Mouse (Mus musculus): ENCODE results near the gene Fmnl3. TPM values are rescaled to one million over a fixed set of nuclear protein-coding genes. Genes with fewer than 3 reads are reported as not detected.
"Not testable (repeated sequence)": the region's sequence is repeated elsewhere in the genome, so short reads cannot be mapped to it uniquely, and the experiment has no call there.

The Fmnl3 gene
- polyA plus RNA-seq, 1 experiment from 2014 or later = 12.8 TPM

DNA sequence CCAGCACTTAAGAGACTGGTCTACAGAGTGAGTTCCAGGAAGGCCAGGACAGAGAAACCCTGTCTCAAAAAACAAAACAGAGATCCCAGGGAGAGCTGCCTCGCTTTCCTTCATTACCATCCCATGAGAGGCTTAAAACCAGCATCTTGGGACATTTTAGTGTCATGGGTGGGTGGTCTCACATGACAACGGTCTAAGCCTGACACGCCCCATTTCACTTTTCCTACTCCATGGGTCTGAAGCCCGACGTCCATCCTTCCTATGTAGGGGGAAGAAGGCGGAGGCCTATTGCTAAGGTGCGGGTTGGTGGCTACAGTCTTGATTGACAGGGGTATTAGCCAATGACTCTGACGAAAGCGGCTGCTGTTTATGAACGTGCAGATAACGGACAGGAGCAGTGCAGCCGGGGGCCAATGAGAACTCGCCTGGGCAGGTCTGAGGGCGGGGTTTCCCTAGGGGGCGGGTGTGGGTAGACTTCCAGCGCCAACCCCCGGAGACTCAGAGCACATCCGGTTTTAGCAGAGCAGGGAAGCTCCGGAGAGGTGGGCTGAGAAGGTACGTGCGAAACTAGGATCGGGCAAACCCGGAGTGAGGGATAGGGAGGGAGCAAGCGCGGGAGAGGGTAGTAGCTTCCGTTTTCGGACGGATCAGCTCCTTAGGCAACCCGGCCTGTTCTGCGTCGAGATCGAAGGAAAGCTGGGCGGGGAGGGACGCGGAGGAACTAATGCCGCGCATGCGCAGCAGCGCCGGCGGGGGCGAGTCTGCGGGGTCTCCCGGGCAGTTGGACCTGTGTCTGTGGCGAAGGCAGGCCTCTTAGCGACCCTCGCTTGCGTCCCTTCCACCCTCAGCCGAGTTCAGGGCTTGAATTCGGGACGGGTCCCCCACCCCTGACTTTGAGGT is 22.5 kb upstream of the Fmnl3 start, which contains the start of gene Tmbim6:
TSS of gene Tmbim6 (plus strand) at position 397 of the 900 bp plus-strand sequence.
- no peaks in the 10 kb centered on the region for H3K9me3 ChIP-seq (ENCODE audit: control insufficient read depth, low read length)
- under 1% methylated on average over 50 of the region's 51 CpGs for WGBS
- H3K4me2 ChIP-seq = peak within 1 kb of the TSS; percentile 94
- peak within 1 kb of the TSS; percentile 83 for H3K27ac ChIP-seq (ENCODE audit: low read depth, low read length)
- ATAC-seq (replicated peaks; ENCODE audit: low FRiP score) = peak; percentile 98
- peaks cover 50% of the 10 kb centered on the region for H3K4me1 ChIP-seq (replicated peaks; ENCODE audit: control insufficient read depth, insufficient read depth, low read length)
- peak; percentile 99 for DNase-seq (ENCODE audit: low spot score)
- H3K27me3 ChIP-seq (replicated peaks; ENCODE audit: control insufficient read depth, insufficient read depth, low read length) = no peaks in the 10 kb centered on the region
- peak within 1 kb of the TSS; percentile 82 for H3K9ac ChIP-seq (ENCODE audit: low read depth, low read length)
- peak within 1 kb of the TSS; percentile 81 for H3K4me3 ChIP-seq (ENCODE audit: low read depth, low read length)
- H3K36me3 ChIP-seq (ENCODE audit: control insufficient read depth, insufficient read depth, low read length) = no peaks in the 10 kb centered on the region

DNA sequence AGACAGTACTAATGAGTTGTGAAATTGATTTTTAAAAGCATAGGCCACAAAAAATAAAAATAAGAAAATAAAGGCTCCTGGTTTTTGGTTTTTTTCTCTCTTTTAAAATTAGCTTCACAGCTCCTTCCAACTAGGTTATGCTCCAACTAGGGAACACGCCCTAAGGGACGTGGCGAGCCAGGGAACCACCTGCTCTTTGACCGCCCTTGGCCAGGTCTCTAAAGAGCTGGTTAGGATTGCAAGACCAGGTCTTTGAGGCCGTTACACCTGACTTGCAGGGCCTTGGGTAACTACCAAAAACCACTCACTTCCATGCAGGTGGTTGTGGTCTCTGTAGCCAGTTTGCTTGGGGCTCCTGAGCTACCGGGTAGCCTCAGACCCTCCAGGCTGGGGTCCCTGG is 21.7 kb upstream of the Fmnl3 start:
- H3K4me2 ChIP-seq = peak overlapping the region; percentile 78
- 79% methylated on average over 6 of the region's 6 CpGs for WGBS
- H3K9me3 ChIP-seq (ENCODE audit: control insufficient read depth, low read length) = no peaks in the 10 kb centered on the region
- H3K9ac ChIP-seq (ENCODE audit: low read depth, low read length) = peak overlapping the region; percentile 59; the same call in 1 of the 2 replicates
- peak overlapping the region; percentile 13; the same call in 1 of the 2 replicates for H3K27ac ChIP-seq (ENCODE audit: low read depth, low read length)
- H3K27me3 ChIP-seq (replicated peaks; ENCODE audit: control insufficient read depth, insufficient read depth, low read length) = no peaks in the 10 kb centered on the region
- no peaks in the 10 kb centered on the region for H3K36me3 ChIP-seq (ENCODE audit: control insufficient read depth, insufficient read depth, low read length)
- DNase-seq (ENCODE audit: low spot score) (no peak), ATAC-seq (replicated peaks; ENCODE audit: low FRiP score) (no peak)
- peaks cover 43% of the 10 kb centered on the region for H3K4me1 ChIP-seq (replicated peaks; ENCODE audit: control insufficient read depth, insufficient read depth, low read length)
- peak overlapping the region; percentile 81 for H3K4me3 ChIP-seq (ENCODE audit: low read depth, low read length)

- H3K27me3 ChIP-seq (replicated peaks; ENCODE audit: control insufficient read depth, insufficient read depth, low read length) = no peaks in the 10 kb centered on the region
- no peak overlapping the region for H3K4me3 ChIP-seq (ENCODE audit: low read depth, low read length)
- H3K27ac ChIP-seq (ENCODE audit: low read depth, low read length) = no peak overlapping the region
- peaks cover 30% of the 10 kb centered on the region for H3K4me1 ChIP-seq (replicated peaks; ENCODE audit: control insufficient read depth, insufficient read depth, low read length)
- DNase-seq (ENCODE audit: low spot score) = no peak
- H3K4me2 ChIP-seq = peak overlapping the region; percentile 11; the same call in 1 of the 2 replicates
- H3K36me3 ChIP-seq (ENCODE audit: control insufficient read depth, insufficient read depth, low read length) = no peaks in the 10 kb centered on the region
- no peak for ATAC-seq (replicated peaks; ENCODE audit: low FRiP score)
- H3K9ac ChIP-seq (ENCODE audit: low read depth, low read length) = no peak overlapping the region
- H3K9me3 ChIP-seq (ENCODE audit: control insufficient read depth, low read length) = no peaks in the 10 kb centered on the region
- WGBS = 41% methylated on average over 7 of the region's 7 CpGs
These were observed 20.5 kb upstream of the Fmnl3 start for GRCm38 (mm10) chr15:99390472-99391401.

DNA sequence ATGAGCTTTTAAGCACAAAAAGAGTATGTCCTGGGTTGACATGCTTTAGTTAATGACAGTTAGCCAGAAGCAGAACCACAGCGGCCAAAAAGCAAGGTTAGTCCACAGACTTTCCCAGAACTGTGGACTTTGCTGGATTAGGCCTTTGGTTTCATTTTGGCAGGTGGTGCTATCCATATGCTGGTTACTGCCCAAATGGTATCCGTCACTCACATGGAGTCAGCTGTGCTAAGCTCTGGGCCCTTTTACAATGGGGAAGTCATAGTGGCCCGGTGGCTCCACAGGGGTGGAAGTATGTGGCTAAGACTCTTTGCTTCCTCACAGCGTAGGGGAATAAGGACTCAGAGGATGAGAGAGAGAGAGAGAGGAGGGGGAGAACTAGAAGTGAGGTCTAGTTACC is 17.7 kb upstream of the Fmnl3 start:
- no peak overlapping the region for H3K4me3 ChIP-seq (ENCODE audit: low read depth, low read length)

DNA sequence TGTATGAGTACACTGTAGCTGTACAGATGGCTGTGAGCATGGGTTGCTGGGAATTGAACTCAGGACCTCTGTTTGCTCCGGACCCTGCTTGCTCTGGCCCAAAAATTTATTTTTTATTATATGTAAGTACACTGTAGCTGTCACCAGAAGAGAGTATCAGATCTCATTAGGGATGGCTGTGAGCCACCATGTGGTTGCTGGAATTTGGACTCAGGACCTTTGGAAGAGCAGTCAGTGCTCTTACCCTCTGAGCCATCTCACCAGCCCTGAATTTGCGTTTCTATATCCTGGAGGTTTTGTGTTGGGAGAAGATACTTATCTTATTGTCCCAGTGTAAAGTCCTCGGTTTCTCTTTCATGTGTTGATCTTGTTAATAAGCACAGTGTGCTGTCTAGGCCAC is 16.5 kb upstream of the Fmnl3 start:
- Histone ChIP-seq H3K4me2 (no peak overlapping the region), H3K27me3 (replicated peaks; ENCODE audit: control insufficient read depth, insufficient read depth, low read length) (no peaks in the 10 kb centered on the region), H3K36me3 (ENCODE audit: control insufficient read depth, insufficient read depth, low read length) (no peaks in the 10 kb centered on the region), H3K9me3 (ENCODE audit: control insufficient read depth, low read length) (no peaks in the 10 kb centered on the region), H3K27ac (ENCODE audit: low read depth, low read length) (no peak overlapping the region), H3K4me3 (ENCODE audit: low read depth, low read length) (no peak overlapping the region), H3K4me1 (replicated peaks; ENCODE audit: control insufficient read depth, insufficient read depth, low read length) (peaks cover 5% of the 10 kb centered on the region), H3K9ac (ENCODE audit: low read depth, low read length) (no peak overlapping the region)
- DNase-seq (ENCODE audit: low spot score) (no peak), ATAC-seq (replicated peaks; ENCODE audit: low FRiP score) (no peak)
- WGBS = 71% methylated on average over 3 of the region's 3 CpGs

More for the DNA sequence above, 17.7 kb upstream of the Fmnl3 start:
- Histone ChIP-seq H3K9ac (ENCODE audit: low read depth, low read length) (no peak overlapping the region), H3K4me2 (no peak overlapping the region), H3K27ac (ENCODE audit: low read depth, low read length) (no peak overlapping the region), H3K9me3 (ENCODE audit: control insufficient read depth, low read length) (no peaks in the 10 kb centered on the region), H3K36me3 (ENCODE audit: control insufficient read depth, insufficient read depth, low read length) (no peaks in the 10 kb centered on the region), H3K4me1 (replicated peaks; ENCODE audit: control insufficient read depth, insufficient read depth, low read length) (peaks cover 10% of the 10 kb centered on the region), H3K27me3 (replicated peaks; ENCODE audit: control insufficient read depth, insufficient read depth, low read length) (no peaks in the 10 kb centered on the region)
- 62% methylated on average over 4 of the region's 4 CpGs for WGBS
- DNase-seq (ENCODE audit: low spot score) (no peak), ATAC-seq (replicated peaks; ENCODE audit: low FRiP score) (no peak)

GRCm38 (mm10) chr15:99386110-99386509 is 15.8 kb upstream of the Fmnl3 start:
- 70% methylated on average over 3 of the region's 3 CpGs for WGBS
- H3K27me3 ChIP-seq (replicated peaks; ENCODE audit: control insufficient read depth, insufficient read depth, low read length); H3K4me2 ChIP-seq; ATAC-seq (replicated peaks; ENCODE audit: low FRiP score); H3K9me3 ChIP-seq (ENCODE audit: control insufficient read depth, low read length); H3K27ac ChIP-seq (ENCODE audit: low read depth, low read length); H3K9ac ChIP-seq (ENCODE audit: low read depth, low read length); H3K4me1 ChIP-seq (replicated peaks; ENCODE audit: control insufficient read depth, insufficient read depth, low read length); DNase-seq (ENCODE audit: low spot score); H3K4me3 ChIP-seq (ENCODE audit: low read depth, low read length); H3K36me3 ChIP-seq (ENCODE audit: control insufficient read depth, insufficient read depth, low read length): not testable (repeated sequence)

DNA sequence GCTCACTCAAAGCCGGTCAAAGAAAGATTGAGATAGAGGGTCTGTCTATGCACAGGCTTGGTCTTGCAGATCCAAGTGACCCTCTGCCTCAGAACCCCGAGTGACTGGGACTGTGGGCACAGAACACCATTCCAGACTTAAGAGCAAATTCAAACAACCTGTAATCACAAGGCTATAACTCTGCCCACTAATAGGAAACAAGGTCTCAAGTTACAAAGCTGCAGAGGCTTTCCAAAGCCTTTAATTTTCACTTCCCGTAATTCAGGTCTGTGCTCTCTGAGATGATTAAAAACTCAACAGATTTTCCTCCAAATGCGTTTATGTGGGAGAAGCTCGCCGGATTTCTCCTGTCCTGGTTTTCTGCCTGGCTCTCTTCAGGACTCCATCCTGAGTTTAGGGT is 13.8 kb upstream of the Fmnl3 start:
- Histone ChIP-seq H3K4me1 (replicated peaks; ENCODE audit: control insufficient read depth, insufficient read depth, low read length) (no peaks in the 10 kb centered on the region), H3K4me3 (ENCODE audit: low read depth, low read length) (no peak overlapping the region), H3K27me3 (replicated peaks; ENCODE audit: control insufficient read depth, insufficient read depth, low read length) (no peaks in the 10 kb centered on the region), H3K9me3 (ENCODE audit: control insufficient read depth, low read length) (no peaks in the 10 kb centered on the region), H3K27ac (ENCODE audit: low read depth, low read length) (no peak overlapping the region), H3K4me2 (no peak overlapping the region), H3K9ac (ENCODE audit: low read depth, low read length) (no peak overlapping the region), H3K36me3 (ENCODE audit: control insufficient read depth, insufficient read depth, low read length) (no peaks in the 10 kb centered on the region)
- 67% methylated on average over 6 of the region's 6 CpGs for WGBS
- no peak for ATAC-seq (replicated peaks; ENCODE audit: low FRiP score)
- DNase-seq (ENCODE audit: low spot score) = no peak

DNA sequence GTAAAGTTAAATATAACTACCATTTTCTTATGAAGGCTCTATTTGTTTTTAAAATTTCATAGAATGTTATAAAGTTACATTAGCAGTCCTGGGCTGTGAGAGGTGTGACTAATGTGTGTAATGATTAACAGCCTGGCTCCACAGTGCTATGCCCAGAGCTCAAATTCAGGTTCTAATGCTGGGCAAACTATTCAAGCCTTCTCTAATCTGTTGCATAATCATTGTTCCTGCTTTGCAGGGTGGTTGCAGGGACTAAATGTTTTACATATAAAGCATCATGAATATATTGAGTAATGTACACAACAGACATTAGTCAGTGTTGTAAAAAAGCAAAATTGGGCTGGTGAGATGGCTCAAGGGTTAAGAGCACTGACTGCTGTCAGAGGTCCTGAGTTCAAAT is 12.6 kb upstream of the Fmnl3 start:
- no peaks in the 10 kb centered on the region for H3K9me3 ChIP-seq (ENCODE audit: control insufficient read depth, low read length)
- H3K9ac ChIP-seq (ENCODE audit: low read depth, low read length) = no peak overlapping the region
- ATAC-seq (replicated peaks; ENCODE audit: low FRiP score) = no peak
- no peak overlapping the region for H3K27ac ChIP-seq (ENCODE audit: low read depth, low read length)
- no peaks in the 10 kb centered on the region for H3K27me3 ChIP-seq (replicated peaks; ENCODE audit: control insufficient read depth, insufficient read depth, low read length)
- H3K36me3 ChIP-seq (ENCODE audit: control insufficient read depth, insufficient read depth, low read length) = no peaks in the 10 kb centered on the region
- DNase-seq (ENCODE audit: low spot score) = no peak
- H3K4me1 ChIP-seq (replicated peaks; ENCODE audit: control insufficient read depth, insufficient read depth, low read length) = no peaks in the 10 kb centered on the region
- H3K4me2 ChIP-seq = no peak overlapping the region
- no peak overlapping the region for H3K4me3 ChIP-seq (ENCODE audit: low read depth, low read length)
